Mouse (Mus musculus) myocyte (in vitro differentiated cells): ENCODE results near the gene Adamts17. TPM values are rescaled to one million over a fixed set of nuclear protein-coding genes. Genes with fewer than 3 reads are reported as not detected.

Experiments used
- H3K27me3 ChIP-seq: one replicate; pipeline ENCODE4 v1.6.1; 2011; ENCODE audit not compliant: control insufficient read depth, insufficient read depth, insufficient read length
- H3K36me3 ChIP-seq: one replicate; pipeline ENCODE4 v1.6.1; 2011; ENCODE audit not compliant: control insufficient read depth, insufficient read depth
- H3K4me2 ChIP-seq: one replicate; pipeline ENCODE4 v1.6.1; 2011; ENCODE audit warnings: low read depth, control low read depth
- H3K4me3 ChIP-seq: one replicate; pipeline ENCODE4 v1.5.1; 2011; ENCODE audit warnings: mild to moderate bottlenecking, control low read depth, moderate library complexity
- H3K79me2 ChIP-seq: one replicate; pipeline ENCODE4 v1.6.1; 2011; ENCODE audit not compliant: control insufficient read depth, insufficient read depth
- H3ac ChIP-seq: one replicate; pipeline ENCODE4 v1.6.1; 2011; ENCODE audit not compliant: control insufficient read depth, insufficient read length
- CEBPB ChIP-seq: IDR thresholded peaks from 2 replicates; pipeline ENCODE4 v1.6.1; 2011; ENCODE audit warnings: mild to moderate bottlenecking, moderate library complexity; ENCODE audit not compliant: poor library complexity, insufficient read depth, severe bottlenecking
- E2F4 ChIP-seq: IDR thresholded peaks from one replicate; pipeline ENCODE4 v1.6.1; 2011; ENCODE audit warnings: mild to moderate bottlenecking, control low read depth, moderate library complexity; ENCODE audit not compliant: insufficient read depth
- MAX ChIP-seq: IDR thresholded peaks from one replicate; pipeline ENCODE4 v1.6.1; 2011; ENCODE audit warnings: low read depth, mild to moderate bottlenecking, control low read depth
- MYOD1 ChIP-seq, 3 experiments: IDR thresholded peaks; one replicate each; pipeline ENCODE4 v1.6.1; 2011; ENCODE audit warnings: control low read depth in 2 of 3, low read depth in 2 of 3, mild to moderate bottlenecking in 2 of 3, moderate library complexity in 1 of 3; ENCODE audit not compliant: insufficient read length in 2 of 3, control insufficient read depth in 1 of 3
- MYOG ChIP-seq, 3 experiments: IDR thresholded peaks; one replicate each; pipeline ENCODE4 v1.6.1; 2011; ENCODE audit warnings: control low read depth in 2 of 3, low read depth in 2 of 3, mild to moderate bottlenecking in 2 of 3; ENCODE audit not compliant: insufficient read length in 2 of 3, control insufficient read depth in 1 of 3, insufficient read depth in 1 of 3
- POLR2A ChIP-seq: IDR thresholded peaks from one replicate; pipeline ENCODE4 v1.6.1; 2011; ENCODE audit warnings: low read depth, mild to moderate bottlenecking, control low read depth, moderate library complexity; ENCODE audit not compliant: insufficient read length
- POLR2AphosphoS2 ChIP-seq: IDR thresholded peaks from one replicate; pipeline ENCODE4 v1.6.1; 2011; ENCODE audit warnings: low read depth, control low read depth; ENCODE audit not compliant: insufficient read length
- REST ChIP-seq: IDR thresholded peaks from one replicate; pipeline ENCODE4 v1.6.1; 2011; ENCODE audit warnings: mild to moderate bottlenecking, control low read depth, moderate library complexity; ENCODE audit not compliant: insufficient read depth, insufficient read length
- SRF ChIP-seq: IDR thresholded peaks from one replicate; pipeline ENCODE4 v1.6.1; 2011; ENCODE audit warnings: low read depth; ENCODE audit not compliant: control insufficient read depth, insufficient read length
- TCF12 ChIP-seq: IDR thresholded peaks from one replicate; pipeline ENCODE4 v1.6.1; 2011; ENCODE audit warnings: mild to moderate bottlenecking, control low read depth; ENCODE audit not compliant: poor library complexity, insufficient read depth, severe bottlenecking
- TCF3 ChIP-seq: IDR thresholded peaks from one replicate; pipeline ENCODE4 v1.6.1; 2011; ENCODE audit warnings: low read depth, control low read depth; ENCODE audit not compliant: insufficient read length
- USF1 ChIP-seq: IDR thresholded peaks from one replicate; pipeline ENCODE4 v1.6.1; 2011; ENCODE audit warnings: low read depth, mild to moderate bottlenecking, control low read depth, moderate library complexity
- polyA plus RNA-seq: library from polyadenylated mRNA; unstranded; fragments of >200 nt; fragmentation: generic; extraction: Trizol; gene quantifications from one replicate; pipeline ENCODE4 v1.2.1, GENCODE M21; 2012; ENCODE audit warnings: missing spikeins

Gene Adamts17
- polyA plus RNA-seq, 1 experiment, result 1.8 TPM

GRCm38 (mm10) chr7:66933251-66933650, 93.7 kb downstream of the Adamts17 start:
- no peaks in the 10 kb centered on the region for H3K79me2 ChIP-seq

GRCm38 (mm10) chr7:66934062-66934461, 94.5 kb downstream of the Adamts17 start:
- Histone ChIP-seq H3K27me3 (peaks cover 13% of the 10 kb centered on the region), H3K79me2 (no peaks in the 10 kb centered on the region), H3K4me3 (no peak overlapping the region), H3ac (no peak overlapping the region), H3K36me3 (no peaks in the 10 kb centered on the region), H3K4me2 (no peak overlapping the region)
- no peak for TF ChIP-seq SRF
- TF ChIP-seq E2F4, result no peak
- no peak for TF ChIP-seq TCF3
- TF ChIP-seq USF1, result no peak
- TF ChIP-seq POLR2A, result no peak
- TF ChIP-seq POLR2AphosphoS2, result no peak
- TF ChIP-seq MAX, result no peak
- TF ChIP-seq CEBPB, result no peak
- no peak for TF ChIP-seq TCF12
- TF ChIP-seq MYOG (IDR thresholded peaks at IDR 0.05; ENCODE audit: control insufficient read depth in 1 of 3, insufficient read depth in 1 of 3, insufficient read length in 2 of 3, low read depth in 2 of 3), result no peak
- TF ChIP-seq REST, result no peak

More at GRCm38 (mm10) chr7:66933251-66933650, 93.7 kb downstream of the Adamts17 start:
- TF ChIP-seq MYOG (IDR thresholded peaks at IDR 0.05; ENCODE audit: control insufficient read depth in 1 of 3, insufficient read depth in 1 of 3, insufficient read length in 2 of 3, low read depth in 2 of 3) (no peak), POLR2A (no peak), USF1 (no peak), TCF12 (no peak), SRF (no peak), REST (no peak), MYOD1 (IDR thresholded peaks at IDR 0.05; ENCODE audit: control insufficient read depth in 1 of 3, insufficient read length in 2 of 3, low read depth in 2 of 3) (no peak), E2F4 (no peak), TCF3 (no peak), POLR2AphosphoS2 (no peak)
- H3ac ChIP-seq, result no peak overlapping the region
- no peak overlapping the region for H3K4me3 ChIP-seq
- H3K4me2 ChIP-seq, result no peak overlapping the region
- H3K27me3 ChIP-seq, result peaks cover 12% of the 10 kb centered on the region
- no peaks in the 10 kb centered on the region for H3K36me3 ChIP-seq

GRCm38 (mm10) chr7:66935041-66935440, 95.5 kb downstream of the Adamts17 start:
- Histone ChIP-seq H3K4me2 (no peak overlapping the region), H3K79me2 (no peaks in the 10 kb centered on the region), H3K36me3 (no peaks in the 10 kb centered on the region), H3K4me3 (no peak overlapping the region), H3ac (no peak overlapping the region), H3K27me3 (peaks cover 23% of the 10 kb centered on the region)
- TF ChIP-seq MAX (no peak), TCF3 (no peak), E2F4 (no peak), CEBPB (no peak), USF1 (no peak), MYOG (IDR thresholded peaks at IDR 0.05; ENCODE audit: control insufficient read depth in 1 of 3, insufficient read depth in 1 of 3, insufficient read length in 2 of 3, low read depth in 2 of 3) (no peak), MYOD1 (IDR thresholded peaks at IDR 0.05; ENCODE audit: control insufficient read depth in 1 of 3, insufficient read length in 2 of 3, low read depth in 2 of 3) (no peak), POLR2A (no peak), REST (no peak), TCF12 (no peak), POLR2AphosphoS2 (no peak), SRF (no peak)

- H3K4me3 ChIP-seq, result no peak overlapping the region
- no peaks in the 10 kb centered on the region for H3K79me2 ChIP-seq
- TF ChIP-seq E2F4 (no peak), USF1 (no peak)
- H3K36me3 ChIP-seq, result no peaks in the 10 kb centered on the region
- H3K27me3 ChIP-seq, result peaks cover 28% of the 10 kb centered on the region
- H3ac ChIP-seq, result no peak overlapping the region
- H3K4me2 ChIP-seq, result no peak overlapping the region
These were observed 96.7 kb downstream of the Adamts17 start for GRCm38 (mm10) chr7:66936042-66936755.

GRCm38 (mm10) chr7:66936911-66937310, 97.4 kb downstream of the Adamts17 start:
- Histone ChIP-seq H3K4me3 (no peak overlapping the region), H3ac (no peak overlapping the region), H3K4me2 (no peak overlapping the region), H3K27me3 (peaks cover 28% of the 10 kb centered on the region), H3K79me2 (no peaks in the 10 kb centered on the region), H3K36me3 (no peaks in the 10 kb centered on the region)
- TF ChIP-seq REST, result no peak
- TF ChIP-seq MYOD1 (IDR thresholded peaks at IDR 0.05; ENCODE audit: control insufficient read depth in 1 of 3, insufficient read length in 2 of 3, low read depth in 2 of 3), result no peak
- no peak for TF ChIP-seq TCF3
- TF ChIP-seq SRF, result no peak
- TF ChIP-seq POLR2AphosphoS2, result no peak
- TF ChIP-seq USF1, result no peak
- no peak for TF ChIP-seq TCF12
- TF ChIP-seq E2F4, result no peak
- no peak for TF ChIP-seq POLR2A
- TF ChIP-seq MYOG (IDR thresholded peaks at IDR 0.05; ENCODE audit: control insufficient read depth in 1 of 3, insufficient read depth in 1 of 3, insufficient read length in 2 of 3, low read depth in 2 of 3), result no peak
- TF ChIP-seq CEBPB, result no peak
- TF ChIP-seq MAX, result no peak
